Mouse (Mus musculus): Measurements from ENCODE around the gene Ccdc13. TPM values are rescaled to one million over a fixed set of nuclear protein-coding genes. Genes with fewer than 3 reads are reported as not detected.

Ccdc13 gene
- 1.3 and 1.5 TPM in 2 replicates for polyA plus RNA-seq (2016; fragmentation: Nextera tagmentation; extraction: Ambion mirVana)

- Histone ChIP-seq H3K9me3 (peaks cover 6% of the 10 kb centered on the region; the same call in 1 of the 2 replicates), H3K4me1 (0 out of 2 replicates have a peak, but pooled peaks cover 4% of the 10 kb centered on the region), H3K9ac (peak within 1 kb of the TSS; percentile 49), H3K4me3 (peak within 1 kb of the TSS; percentile 41), H3K36me3 (no peaks in the 10 kb centered on the region), H3K27me3 (no peaks in the 10 kb centered on the region), H3K4me2 (replicated peaks) (peak within 1 kb of the TSS; percentile 78), H3K27ac (no peak within 1 kb of the TSS)
- WGBS, result 3% methylated on average over 61 of the region's 61 CpGs
- ATAC-seq (ENCODE audit: insufficient number of reproducible peaks, insufficient read depth, low FRiP score, low TSS enrichment), result peak; percentile 74
Measured at GRCm38 (mm10) chr9:121838829-121839621, at the start of gene Ccdc13. Gene Ccdc13 (minus strand): TSS chr9:121839461.

- no peak overlapping the region for H3K4me2 ChIP-seq (replicated peaks)
- no peaks in the 10 kb centered on the region for H3K27me3 ChIP-seq
- no peaks in the 10 kb centered on the region for H3K9me3 ChIP-seq
- no peaks in the 10 kb centered on the region for H3K4me1 ChIP-seq
- H3K4me3 ChIP-seq, result no peak overlapping the region
- H3K9ac ChIP-seq, result no peak overlapping the region
- H3K36me3 ChIP-seq, result no peaks in the 10 kb centered on the region
- ATAC-seq (ENCODE audit: insufficient number of reproducible peaks, insufficient read depth, low FRiP score, low TSS enrichment), result no peak
- 64% methylated on average over 7 of the region's 7 CpGs for WGBS
- no peak overlapping the region for H3K27ac ChIP-seq
Measured at GRCm38 (mm10) chr9:121882015-121882457, 42.8 kb upstream of the Ccdc13 start.

GRCm38 (mm10) chr9:121881301-121881700 lies 42.0 kb upstream of the Ccdc13 start:
- no peaks in the 10 kb centered on the region for H3K27me3 ChIP-seq
- no peaks in the 10 kb centered on the region for H3K9me3 ChIP-seq
- ATAC-seq (ENCODE audit: insufficient number of reproducible peaks, insufficient read depth, low FRiP score, low TSS enrichment), result no peak
- H3K27ac ChIP-seq, result no peak overlapping the region
- H3K4me1 ChIP-seq, result no peaks in the 10 kb centered on the region
- 73% methylated on average over 6 of the region's 6 CpGs for WGBS
- H3K36me3 ChIP-seq, result no peaks in the 10 kb centered on the region
- no peak overlapping the region for H3K9ac ChIP-seq
- no peak overlapping the region for H3K4me3 ChIP-seq
- H3K4me2 ChIP-seq (replicated peaks), result no peak overlapping the region

DNA sequence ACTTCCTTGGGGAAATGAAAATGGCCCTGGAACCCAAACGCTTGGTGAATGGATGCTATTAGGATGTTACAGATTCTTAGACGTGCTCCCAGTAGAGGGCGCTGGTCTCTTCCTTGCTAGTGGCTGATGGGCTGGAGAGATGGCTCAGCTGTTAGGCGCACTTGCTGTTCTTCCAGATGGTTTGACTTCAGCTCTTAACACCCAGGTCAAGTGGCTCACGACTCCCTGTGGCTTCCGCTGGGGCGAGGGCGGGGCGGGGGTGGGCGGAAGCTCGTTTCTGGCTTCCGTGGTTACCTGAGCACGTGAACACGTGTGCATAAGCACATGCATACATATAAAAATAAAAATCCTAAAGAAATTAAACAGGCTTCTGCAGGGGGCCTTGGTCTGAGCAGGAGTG lies 41.6 kb upstream of the Ccdc13 start:
- no peak for ATAC-seq (ENCODE audit: insufficient number of reproducible peaks, insufficient read depth, low FRiP score, low TSS enrichment)
- Histone ChIP-seq H3K27me3 (no peaks in the 10 kb centered on the region), H3K4me3 (no peak overlapping the region), H3K4me1 (no peaks in the 10 kb centered on the region), H3K9ac (no peak overlapping the region), H3K27ac (no peak overlapping the region), H3K9me3 (no peaks in the 10 kb centered on the region), H3K4me2 (replicated peaks) (peak overlapping the region; percentile 21), H3K36me3 (no peaks in the 10 kb centered on the region)
- 28% methylated on average over 14 of the region's 14 CpGs for WGBS

- Histone ChIP-seq H3K4me3 (no peak overlapping the region), H3K4me2 (replicated peaks) (no peak overlapping the region), H3K27ac (no peak overlapping the region), H3K4me1 (no peaks in the 10 kb centered on the region), H3K36me3 (no peaks in the 10 kb centered on the region), H3K9ac (no peak overlapping the region), H3K27me3 (no peaks in the 10 kb centered on the region), H3K9me3 (no peaks in the 10 kb centered on the region)
- 20% methylated on average over 3 of the region's 3 CpGs for WGBS
- no peak for ATAC-seq (ENCODE audit: insufficient number of reproducible peaks, insufficient read depth, low FRiP score, low TSS enrichment)
Measured at GRCm38 (mm10) chr9:121877052-121877740, 37.9 kb upstream of the Ccdc13 start.

DNA sequence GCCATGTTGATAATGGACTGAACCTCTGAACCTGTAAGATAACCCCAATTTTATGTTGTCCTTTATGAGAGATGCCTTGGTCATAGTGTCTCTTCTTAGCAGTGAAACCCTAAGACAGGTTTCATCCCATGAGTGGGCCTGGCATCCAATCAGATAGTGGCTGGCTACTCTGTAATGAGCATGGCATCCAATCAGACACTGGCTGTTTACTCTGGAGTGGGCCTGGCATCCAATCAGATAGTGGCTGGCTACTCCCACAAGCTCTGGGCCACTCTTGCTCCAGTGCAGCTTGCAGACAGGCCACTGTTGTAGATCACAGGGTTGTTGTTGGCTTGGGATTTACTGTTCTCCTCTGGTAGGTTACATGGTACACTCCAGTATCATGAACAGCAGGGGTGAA lies 34.3 kb upstream of the Ccdc13 start:
- ATAC-seq (ENCODE audit: insufficient number of reproducible peaks, insufficient read depth, low FRiP score, low TSS enrichment), result no peak
- no peaks in the 10 kb centered on the region for H3K27me3 ChIP-seq

DNA sequence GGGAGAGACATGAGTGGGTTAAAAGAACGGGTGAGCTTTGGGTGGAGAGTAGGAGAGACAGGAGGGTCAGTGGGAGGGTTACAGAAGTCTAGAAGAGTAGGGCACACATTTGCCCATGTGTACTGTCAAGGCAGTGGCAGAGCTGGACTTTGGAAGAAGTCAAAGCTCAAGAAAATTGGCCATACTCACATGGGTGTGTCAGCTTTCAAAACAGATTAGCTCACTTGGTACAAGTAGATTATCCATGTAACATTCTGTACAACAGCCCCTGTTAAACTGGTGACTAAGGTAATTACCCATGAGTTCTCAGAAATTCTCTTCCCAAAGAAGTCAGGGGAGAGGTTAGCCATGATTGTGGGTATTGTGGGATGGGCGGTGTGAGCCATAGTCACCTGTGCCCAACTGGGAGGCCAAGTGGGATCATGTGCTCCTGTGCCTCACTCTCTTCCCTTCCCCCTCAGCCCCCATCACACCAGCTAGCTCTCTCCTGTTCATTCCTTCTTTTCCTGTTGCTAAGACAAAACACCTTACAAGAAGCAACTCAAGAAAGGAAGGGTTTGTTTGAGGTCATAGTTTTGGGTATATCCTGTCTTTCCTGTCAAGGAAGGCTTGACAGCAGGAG lies 32.9 kb upstream of the Ccdc13 start:
- WGBS, result 80% methylated on average over 2 of the region's 2 CpGs
- H3K9ac ChIP-seq, result no peak overlapping the region
- no peaks in the 10 kb centered on the region for H3K4me1 ChIP-seq
- ATAC-seq (ENCODE audit: insufficient number of reproducible peaks, insufficient read depth, low FRiP score, low TSS enrichment), result no peak
- no peak overlapping the region for H3K27ac ChIP-seq
- H3K9me3 ChIP-seq, result no peaks in the 10 kb centered on the region
- no peak overlapping the region for H3K4me2 ChIP-seq (replicated peaks)
- H3K27me3 ChIP-seq, result no peaks in the 10 kb centered on the region
- no peaks in the 10 kb centered on the region for H3K36me3 ChIP-seq
- H3K4me3 ChIP-seq, result no peak overlapping the region

More for the DNA sequence above, 34.3 kb upstream of the Ccdc13 start:
- Histone ChIP-seq H3K4me2 (replicated peaks) (no peak overlapping the region), H3K27ac (no peak overlapping the region), H3K4me3 (no peak overlapping the region), H3K36me3 (no peaks in the 10 kb centered on the region), H3K4me1 (no peaks in the 10 kb centered on the region), H3K9me3 (no peaks in the 10 kb centered on the region), H3K9ac (no peak overlapping the region)

GRCm38 (mm10) chr9:121869973-121870515 lies 30.8 kb upstream of the Ccdc13 start:
- no peak overlapping the region for H3K4me2 ChIP-seq (replicated peaks)
- no peaks in the 10 kb centered on the region for H3K27me3 ChIP-seq
- H3K27ac ChIP-seq, result no peak overlapping the region
- no peaks in the 10 kb centered on the region for H3K9me3 ChIP-seq
- 50% methylated on average over 4 of the region's 4 CpGs for WGBS
- no peaks in the 10 kb centered on the region for H3K36me3 ChIP-seq
- H3K4me1 ChIP-seq, result no peaks in the 10 kb centered on the region
- ATAC-seq (ENCODE audit: insufficient number of reproducible peaks, insufficient read depth, low FRiP score, low TSS enrichment), result no peak
- H3K9ac ChIP-seq, result no peak overlapping the region
- H3K4me3 ChIP-seq, result no peak overlapping the region

DNA sequence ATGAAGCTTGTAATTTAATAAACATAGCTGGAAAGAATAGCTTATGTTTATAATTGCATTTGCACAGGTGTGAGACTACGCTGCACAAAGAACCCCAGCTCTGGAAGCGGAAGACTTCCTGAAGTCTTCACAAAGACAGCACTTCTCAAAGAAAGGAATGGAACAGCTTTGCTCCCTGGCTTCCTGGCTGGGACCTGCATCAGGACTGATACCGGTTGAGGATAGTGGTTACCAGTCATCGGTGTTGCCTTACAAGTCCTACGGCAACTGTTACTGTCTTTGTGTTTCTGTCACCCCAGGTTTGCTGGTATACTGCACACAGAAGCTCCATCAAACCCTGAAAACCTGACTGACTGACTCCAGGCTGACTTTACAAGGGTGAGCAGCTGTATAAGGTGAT lies 30.2 kb upstream of the Ccdc13 start:
- no peak overlapping the region for H3K4me3 ChIP-seq
- ATAC-seq (ENCODE audit: insufficient number of reproducible peaks, insufficient read depth, low FRiP score, low TSS enrichment), result no peak

GRCm38 (mm10) chr9:121868236-121868635 lies 29.0 kb upstream of the Ccdc13 start:
- Histone ChIP-seq H3K4me1 (no peaks in the 10 kb centered on the region), H3K9me3 (no peaks in the 10 kb centered on the region), H3K4me3 (no peak overlapping the region), H3K9ac (no peak overlapping the region), H3K27me3 (no peaks in the 10 kb centered on the region), H3K4me2 (replicated peaks) (no peak overlapping the region), H3K27ac (no peak overlapping the region), H3K36me3 (no peaks in the 10 kb centered on the region)
- WGBS, result 85% methylated on average over 6 of the region's 6 CpGs
- no peak for ATAC-seq (ENCODE audit: insufficient number of reproducible peaks, insufficient read depth, low FRiP score, low TSS enrichment)

More for the DNA sequence above, 30.2 kb upstream of the Ccdc13 start:
- Histone ChIP-seq H3K27me3 (no peaks in the 10 kb centered on the region), H3K9ac (no peak overlapping the region), H3K4me2 (replicated peaks) (no peak overlapping the region), H3K4me1 (no peaks in the 10 kb centered on the region), H3K27ac (no peak overlapping the region), H3K36me3 (no peaks in the 10 kb centered on the region), H3K9me3 (no peaks in the 10 kb centered on the region)
- WGBS, result 81% methylated on average over 5 of the region's 5 CpGs

DNA sequence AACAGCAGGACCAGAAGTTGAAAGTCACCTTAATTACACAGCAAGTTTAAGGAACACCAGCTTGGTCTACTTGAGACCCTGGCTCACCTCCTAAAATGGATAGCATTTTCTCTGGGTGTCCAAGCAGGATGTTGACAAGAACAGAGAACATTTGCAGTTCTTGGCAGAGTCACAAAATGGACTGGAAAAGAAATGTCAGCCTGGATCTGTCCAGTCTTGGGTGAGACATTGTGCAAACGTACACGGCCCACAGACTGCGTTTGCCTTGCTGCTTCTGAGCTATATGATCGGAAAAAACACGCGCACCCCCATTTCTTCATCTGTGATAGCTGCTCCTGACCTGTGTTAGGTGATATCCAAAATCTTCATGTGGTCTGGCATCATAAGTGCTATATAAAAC lies 28.4 kb upstream of the Ccdc13 start:
- no peak overlapping the region for H3K9ac ChIP-seq
- no peaks in the 10 kb centered on the region for H3K27me3 ChIP-seq
- WGBS, result 94% methylated on average over 6 of the region's 6 CpGs
- no peak overlapping the region for H3K4me3 ChIP-seq
- no peaks in the 10 kb centered on the region for H3K9me3 ChIP-seq
- H3K4me1 ChIP-seq, result no peaks in the 10 kb centered on the region
- no peak for ATAC-seq (ENCODE audit: insufficient number of reproducible peaks, insufficient read depth, low FRiP score, low TSS enrichment)
- H3K27ac ChIP-seq, result no peak overlapping the region
- no peak overlapping the region for H3K4me2 ChIP-seq (replicated peaks)
- H3K36me3 ChIP-seq, result no peaks in the 10 kb centered on the region
